8 mouse cellular contexts compared by ENCODE assay signal in genomic region chr4:154963901-154964580, GRCm38 (mm10). TPM values are rescaled to one million over a fixed set of nuclear protein-coding genes. Genes with fewer than 3 reads are reported as not detected.
DNase-seq lines count a peak whose midpoint lies in the region; ATAC-seq and TF ChIP-seq lines count a peak whose summit lies in the region.

Gene Pank4 (plus strand): TSS chr4:154964123.

- peaks cover 37% of the 10 kb centered on the region for H3K36me3 ChIP-seq in G1E (replicated peaks)
- H3K36me3 ChIP-seq in forebrain, postnatal 0 days (ENCODE audit: insufficient read depth): no peaks in the 10 kb centered on the region
- peaks cover 2% of the 10 kb centered on the region for H3K36me3 ChIP-seq in neural tube, embryonic 15.5 days

- peaks cover 24% of the 10 kb centered on the region for H3K27me3 ChIP-seq in G1E (ENCODE audit: insufficient read depth, low read length)
- H3K27me3 ChIP-seq in forebrain, postnatal 0 days (ENCODE audit: insufficient read depth, low read length): no peaks in the 10 kb centered on the region
- H3K27me3 ChIP-seq in neural tube, embryonic 15.5 days (replicated peaks): peaks cover 6% of the 10 kb centered on the region

- 2% methylated on average over 65 of the region's 66 CpGs for WGBS in forebrain, postnatal 0 days
- WGBS in lung, adult 2 months: under 1% methylated on average over 66 of the region's 66 CpGs
- WGBS in neural tube, embryonic 15.5 days: under 1% methylated on average over 61 of the region's 66 CpGs

- H3K4me1 ChIP-seq in G1E (ENCODE audit: insufficient read depth, low read depth, low read length): peaks cover 56% of the 10 kb centered on the region
- peaks cover 27% of the 10 kb centered on the region; the same call in 1 of the 2 replicates for H3K4me1 ChIP-seq in forebrain, postnatal 0 days (ENCODE audit: insufficient read depth)
- peaks cover 5% of the 10 kb centered on the region for H3K4me1 ChIP-seq in lung, adult 2 months (ENCODE audit: control insufficient read depth, insufficient read depth, low read length)
- peaks cover 70% of the 10 kb centered on the region for H3K4me1 ChIP-seq in neural tube, embryonic 15.5 days

- H3K27ac ChIP-seq in forebrain, postnatal 0 days (ENCODE audit: low read depth, low read length): peak within 1 kb of the TSS; percentile 92
- peak within 1 kb of the TSS; percentile 99 for H3K27ac ChIP-seq in layer of hippocampus, adult 2 months
- peak within 1 kb of the TSS; percentile 91 for H3K27ac ChIP-seq in neural tube, embryonic 15.5 days (replicated peaks)

- peak within 1 kb of the TSS; percentile 80 for H3K9ac ChIP-seq in forebrain, postnatal 0 days
- peak within 1 kb of the TSS; percentile 80 for H3K9ac ChIP-seq in neural tube, embryonic 15.5 days (replicated peaks)

- peak; percentile 74 for ATAC-seq in G1E (ENCODE audit: extremely low read depth, insufficient number of reproducible peaks, low FRiP score, poor library complexity, severe bottlenecking)
- ATAC-seq in forebrain, postnatal 0 days: peak; percentile 95
- peak; percentile 91 for ATAC-seq in neural tube, embryonic 15.5 days (ENCODE audit: low FRiP score)

- peak within 1 kb of the TSS; percentile 94 for H3K4me3 ChIP-seq in G1E (ENCODE audit: low read depth, low read length)
- H3K4me3 ChIP-seq in forebrain, postnatal 0 days (ENCODE audit: low read depth, low read length): peak within 1 kb of the TSS; percentile 74
- H3K4me3 ChIP-seq in layer of hippocampus, adult 2 months: peak within 1 kb of the TSS; percentile 92
- peak within 1 kb of the TSS; percentile 87 for H3K4me3 ChIP-seq in lung, adult 2 months (replicated peaks; ENCODE audit: extremely low read depth, low read depth, low read length)
- H3K4me3 ChIP-seq in neural tube, embryonic 15.5 days (replicated peaks): peak within 1 kb of the TSS; percentile 86

- peak; percentile 83 for TF ChIP-seq POLR2A in lung, adult 2 months (IDR thresholded peaks at IDR 0.05; ENCODE audit: borderline replicate concordance, extremely low read depth, low read depth, low read length)

- DNase-seq in G1E (ENCODE audit: low spot score): peak; percentile 93
- DNase-seq in cerebellum, adult 18-20 months: peak; percentile 95 to 96
- DNase-seq in forebrain, postnatal 0 days: peak; percentile 93
- DNase-seq in heart, postnatal 36 days: peak; percentile 87 to 90
- peak; percentile 88 to 91 for DNase-seq in layer of hippocampus, adult 2 months (ENCODE audit: low spot score in 2 of 2)
- peak; percentile 87 for DNase-seq in lung, adult 2 months
- peak; percentile 91 for DNase-seq in testis, postnatal 10 days (ENCODE audit: low spot score)

- H3K9me3 ChIP-seq in G1E (replicated peaks): peaks cover 23% of the 10 kb centered on the region
- no peaks in the 10 kb centered on the region for H3K9me3 ChIP-seq in forebrain, postnatal 0 days (ENCODE audit: low read length)
- no peaks in the 10 kb centered on the region for H3K9me3 ChIP-seq in neural tube, embryonic 15.5 days (replicated peaks)

- intact Hi-C loops in heart, postnatal 36 days (cut with DNase I): loop anchor here (2.0 to 10.0 kb wide), 4 partner anchors 19 to 291 kb away; partner anchors contain the start of gene Pex10

- no peak for TF ChIP-seq CTCF in G1E (IDR thresholded peaks at IDR 0.05; ENCODE audit: low read depth, low read length)
- no peak for TF ChIP-seq CTCF in forebrain, postnatal 0 days (IDR thresholded peaks at IDR 0.05; ENCODE audit: low read depth)
- TF ChIP-seq CTCF in layer of hippocampus, adult 2 months (conservative IDR thresholded peaks at IDR 0.05): no peak
- TF ChIP-seq CTCF in lung, adult 2 months (IDR thresholded peaks at IDR 0.05; ENCODE audit: insufficient read depth, low read length): no peak

- H3K4me2 ChIP-seq in forebrain, postnatal 0 days (ENCODE audit: low read depth): peak within 1 kb of the TSS; percentile 96
- peak within 1 kb of the TSS; percentile 89 for H3K4me2 ChIP-seq in neural tube, embryonic 15.5 days

RNA-seq across cellular contexts. Expression of gene Pank4, which starts in this region (rescaled TPM):
- total RNA-seq in G1E (2014; fragmentation: Nextera tagmentation) (33.4 and 39.3 TPM in 2 replicates), G1E (2017) (41.6 and 45.2 TPM in 2 replicates)
- polyA plus RNA-seq in G1E (2012): 30.0 and 34.2 TPM in 2 replicates
- total RNA-seq in forebrain, postnatal 0 days (2014; rRNA removed): 39.7 and 40.0 TPM in 2 replicates
- polyA plus RNA-seq in forebrain, postnatal 0 days (2015; fragmentation: Nextera tagmentation; extraction: Ambion mirVana): 20.4 and 22.6 TPM in 2 replicates
- total RNA-seq in heart, postnatal 36 days (2021): 10 to 100 TPM; 40.9 to 42.8 TPM
- total RNA-seq in layer of hippocampus, adult 2 months (2021): 10 to 100 TPM; 41.8 to 43.0 TPM
- 35.0 and 49.1 TPM in 2 replicates for polyA plus RNA-seq in lung, adult 2 months (2012; rRNA removed)
- polyA plus RNA-seq in neural tube, embryonic 15.5 days (2015; fragmentation: Nextera tagmentation; extraction: Ambion mirVana): 37.4 and 40.6 TPM in 2 replicates

Comparison
In these comparisons a context has a peak if more than half of its experiments do, and no peak if none do; other contexts are left out.
1. Peak in every context shown above with its lines: DNase-seq, ATAC-seq, H3K4me3 ChIP-seq and H3K27ac ChIP-seq.